Mouse (Mus musculus): ENCODE data around the gene Capn11.

The Capn11 gene

DNA sequence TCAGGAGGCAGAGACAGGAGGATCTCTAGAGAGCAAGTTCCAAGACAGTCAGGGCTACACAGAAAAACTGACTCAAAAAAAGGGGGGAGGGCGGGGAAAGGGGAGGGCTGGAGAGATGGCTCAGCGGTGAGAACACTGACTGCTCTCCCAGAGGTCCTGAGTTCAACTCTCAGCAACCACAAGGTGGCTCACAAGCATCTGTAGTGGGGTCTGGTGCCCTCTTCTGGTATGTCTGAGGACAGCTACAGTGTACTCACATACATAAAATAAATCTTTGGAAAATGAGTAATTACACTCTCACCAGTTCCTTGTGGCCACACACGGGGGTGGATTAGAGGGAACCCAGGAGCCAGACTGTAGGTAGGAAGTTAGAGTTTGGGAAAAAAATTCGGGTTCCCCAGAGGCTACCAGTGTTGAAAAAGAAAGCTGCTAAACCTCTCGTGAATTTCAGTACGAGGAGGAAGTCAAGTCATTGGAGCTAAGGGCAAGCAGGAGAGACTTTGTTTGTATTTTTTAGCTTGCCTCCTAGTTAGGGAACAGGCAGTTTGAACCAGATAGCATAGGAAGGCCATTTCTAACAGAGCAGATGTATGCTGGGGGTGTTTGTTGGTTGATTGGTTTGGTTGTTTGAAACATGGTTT, 76.3 kb downstream of the Capn11 start:
- peak; percentile 82 for DNase-seq (ENCODE audit: low read depth, low spot score)

- no peak for DNase-seq (ENCODE audit: low read depth, low spot score)
These were observed 76.9 kb downstream of the Capn11 start for GRCm38 (mm10) chr17:45582188-45582587.

DNA sequence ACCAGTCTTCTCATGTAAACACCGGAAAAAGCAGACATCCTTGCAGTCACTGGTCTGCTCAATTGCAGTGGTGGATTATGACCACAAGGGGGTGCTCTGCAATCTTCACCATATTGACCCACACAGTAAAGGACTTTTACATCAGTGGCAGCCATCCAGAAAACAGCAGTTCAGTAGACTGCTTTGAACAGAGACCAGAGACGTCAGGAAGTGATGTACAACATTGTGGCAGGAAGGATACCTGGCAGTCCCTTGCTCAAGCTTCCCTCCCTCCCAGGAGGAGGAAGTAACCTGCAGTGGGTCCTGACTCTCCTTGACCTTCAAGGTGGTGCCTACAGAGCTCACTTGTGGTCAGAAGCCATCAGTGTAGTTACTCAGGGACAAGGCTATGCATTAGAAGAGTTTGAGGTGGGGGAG, 77.5 kb downstream of the Capn11 start:
- peak; percentile 86 for DNase-seq (ENCODE audit: low read depth, low spot score)

DNA sequence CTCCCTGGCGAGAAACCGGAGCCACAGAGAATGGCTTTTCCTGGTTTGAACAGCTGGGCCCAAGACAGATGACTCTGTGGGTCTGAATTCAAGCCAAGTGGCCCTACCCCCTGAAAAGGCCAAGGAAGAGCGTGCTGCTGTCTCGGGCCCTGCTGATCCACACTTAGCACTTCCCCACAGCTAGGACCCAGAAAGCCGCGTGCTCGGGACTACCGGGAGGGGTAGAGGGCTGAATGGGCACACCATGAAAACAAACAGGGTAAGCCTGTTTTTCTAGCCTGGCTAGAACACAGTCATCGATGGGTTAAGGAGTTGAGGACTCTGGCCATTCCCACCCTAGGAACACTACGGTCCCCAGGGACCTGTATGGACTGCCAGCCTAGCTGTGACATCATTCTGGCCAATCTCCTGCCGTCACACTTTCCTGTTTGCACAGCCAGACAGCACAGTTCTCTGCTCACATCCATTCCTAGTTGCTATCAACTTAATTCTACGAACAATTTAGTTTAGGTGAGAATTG, 78.1 kb downstream of the Capn11 start:
- peak; percentile 45 for DNase-seq (ENCODE audit: low read depth, low spot score)

All from ZHBTc4 (cell line).